8 mouse cellular contexts compared by ENCODE assay signal in the genomic region with DNA sequence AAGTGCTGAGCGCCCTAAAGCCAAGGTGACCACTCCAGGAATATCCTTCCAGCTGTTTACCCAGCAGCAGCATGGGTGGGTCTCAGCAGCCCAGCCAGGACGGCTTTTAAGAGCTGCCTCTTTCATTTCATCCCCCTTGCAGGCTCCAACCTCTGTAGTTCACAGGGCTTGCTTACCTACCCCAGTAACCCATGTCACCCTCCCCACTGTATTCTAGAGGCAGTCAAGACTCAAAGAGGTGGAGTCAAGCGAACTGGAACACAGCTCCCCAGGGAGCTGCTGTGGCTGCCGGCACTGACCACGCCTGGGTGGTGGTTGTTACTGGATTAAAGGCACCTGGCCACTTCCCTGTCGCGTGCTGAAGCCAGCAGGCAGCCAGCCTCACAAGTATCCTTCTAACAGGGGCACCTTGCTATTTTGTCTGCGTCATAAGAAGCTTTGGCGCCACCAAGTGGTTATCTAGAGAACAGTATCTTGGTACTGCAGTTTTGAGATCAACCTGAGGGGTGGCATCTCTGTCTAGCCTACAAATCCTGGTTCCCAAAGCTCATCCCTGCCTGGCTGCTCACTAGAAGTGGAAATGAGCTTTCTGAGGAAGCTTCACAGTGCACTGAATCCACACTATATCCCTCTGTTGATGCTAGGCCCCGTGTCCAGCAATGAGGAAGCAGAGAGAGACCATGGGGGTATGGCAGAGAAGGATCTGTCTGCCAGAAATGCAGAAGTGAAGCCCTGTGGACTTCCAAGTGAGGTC. TPM values are rescaled to one million over a fixed set of nuclear protein-coding genes. Genes with fewer than 3 reads are reported as not detected.
DNase-seq lines count a peak whose midpoint lies in the region; ATAC-seq and TF ChIP-seq lines count a peak whose summit lies in the region.

No protein-coding gene starts in this region.

- H3K27me3 ChIP-seq in Patski: no peaks in the 10 kb centered on the region
- H3K27me3 ChIP-seq in hindbrain, embryonic 14.5 days (ENCODE audit: control insufficient read depth, insufficient read depth, low read length): no peaks in the 10 kb centered on the region

- CTCF ChIA-PET in Patski (lab: Charles Lee): interaction anchor here (0.6 to 4.3 kb wide), 21 partner anchors 9 to 730 kb away, joined by 3 to 16 read pairs (median 4); partner anchors contain the start of gene Tpra1

- POLR2A ChIA-PET in Patski (lab: Charles Lee): interaction anchor here (2.4 kb wide), 1 partner anchor 12 kb away, joined by 5 read pairs; the partner anchor contains the start of gene Txnrd3

- H3K4me1 ChIP-seq in hindbrain, embryonic 14.5 days (replicated peaks; ENCODE audit: control insufficient read depth, insufficient read depth, low read length): 0 out of 2 replicates have a peak, but pooled peaks cover 3% of the 10 kb centered on the region

- no peaks in the 10 kb centered on the region for H3K9me3 ChIP-seq in hindbrain, embryonic 14.5 days (ENCODE audit: control insufficient read depth, low read length)

- peak; percentile 69 for ATAC-seq in Patski
- peak; percentile 78 for ATAC-seq in hindbrain, embryonic 14.5 days (ENCODE audit: low FRiP score)
- peak; percentile 94 for ATAC-seq in megakaryocyte-erythroid progenitor cell, adult 5-6 weeks (replicated peaks; ENCODE audit: low FRiP score, low TSS enrichment, poor library complexity, severe bottlenecking)

- DNase-seq in Patski (ENCODE audit: low read depth, low spot score): peak; percentile 51
- peak; percentile 91 for DNase-seq in cerebellum, adult 9-10 months
- peak; percentile 74 to 83 for DNase-seq in frontal cortex, postnatal 10 days (ENCODE audit: low spot score in 2 of 2)
- peak; percentile 92 for DNase-seq in hindbrain, embryonic 14.5 days (ENCODE audit: low spot score)
- DNase-seq in layer of hippocampus, postnatal 36 days: peak; percentile 73 to 74
- DNase-seq in right cerebral cortex, postnatal 25 days: peak; percentile 83
- peak; percentile 52 for DNase-seq in yolk sac, embryonic 10.5 days (ENCODE audit: low spot score)

- no peaks in the 10 kb centered on the region for H3K36me3 ChIP-seq in hindbrain, embryonic 14.5 days (replicated peaks; ENCODE audit: control insufficient read depth, insufficient read depth)

- no peak overlapping the region for H3K4me3 ChIP-seq in hindbrain, embryonic 14.5 days (replicated peaks; ENCODE audit: low read length)

- 12% methylated on average over 10 of the region's 10 CpGs for WGBS in hindbrain, embryonic 14.5 days

- peak; percentile 90 for TF ChIP-seq CTCF in Patski (IDR thresholded peaks at IDR 0.05)

- in situ Hi-C loops in Patski (cut with MboI; ENCODE audit: low pct_unique_long_range_greater_than_20kb): loop anchor here (5.0 to 10.0 kb wide), 2 partner anchors 270 to 597 kb away; partner anchors contain the start of gene Plxna1

- H3K4me2 ChIP-seq in hindbrain, embryonic 14.5 days (replicated peaks): no peak overlapping the region

- H3K9ac ChIP-seq in hindbrain, embryonic 14.5 days: no peak overlapping the region

- H3K27ac ChIP-seq in hindbrain, embryonic 14.5 days: no peak overlapping the region

RNA-seq across cellular contexts. Expression of gene Txnrd3, which starts 11.8 kb away (rescaled TPM):
- polyA plus RNA-seq in Patski (2021): 26.7 TPM
- 16.0 and 17.1 TPM in 2 replicates for polyA plus RNA-seq in hindbrain, embryonic 14.5 days (2014; fragmentation: Nextera tagmentation; extraction: Ambion mirVana)
- total RNA-seq in layer of hippocampus, postnatal 36 days (2021): 1 to 10 TPM; 3.3 to 3.6 TPM
- total RNA-seq in megakaryocyte-erythroid progenitor cell, adult 5-6 weeks (2014; fragmentation: Nextera tagmentation): 11.1 and 12.3 TPM in 2 replicates
- total RNA-seq in megakaryocyte-erythroid progenitor cell, adult 5-6 weeks (2017): 21.6 and 22.8 TPM in 2 replicates

RNA-seq across cellular contexts. Expression of gene Chchd6, which starts 36.5 kb away (rescaled TPM):
- 53.2 TPM for polyA plus RNA-seq in Patski (2021)
- polyA plus RNA-seq in hindbrain, embryonic 14.5 days (2014; fragmentation: Nextera tagmentation; extraction: Ambion mirVana): 175 and 176 TPM in 2 replicates
- total RNA-seq in layer of hippocampus, postnatal 36 days (2021): 10 to 100 TPM; 63.0 to 64.8 TPM
- total RNA-seq in megakaryocyte-erythroid progenitor cell, adult 5-6 weeks (2014; fragmentation: Nextera tagmentation): 11.4 and 16.1 TPM in 2 replicates
- 7.0 and 12.0 TPM in 2 replicates for total RNA-seq in megakaryocyte-erythroid progenitor cell, adult 5-6 weeks (2017)
